Mouse (Mus musculus) activated CD4-positive, CD25-positive, alpha-beta regulatory T cell, adult 9 weeks (primary cell): ENCODE measurements around the gene Oser1. TPM values are rescaled to one million over a fixed set of nuclear protein-coding genes. Genes with fewer than 3 reads are reported as not detected.

ENCODE experiments used
- polyA plus RNA-seq: library from polyadenylated mRNA; unstranded; fragments of 100-300 nt; shearing (Covaris generic); gene quantifications from one replicate; pipeline ENCODE4 v1.2.1, GENCODE M21; 2017

Gene Oser1
- 90.3 TPM for polyA plus RNA-seq

DNA sequence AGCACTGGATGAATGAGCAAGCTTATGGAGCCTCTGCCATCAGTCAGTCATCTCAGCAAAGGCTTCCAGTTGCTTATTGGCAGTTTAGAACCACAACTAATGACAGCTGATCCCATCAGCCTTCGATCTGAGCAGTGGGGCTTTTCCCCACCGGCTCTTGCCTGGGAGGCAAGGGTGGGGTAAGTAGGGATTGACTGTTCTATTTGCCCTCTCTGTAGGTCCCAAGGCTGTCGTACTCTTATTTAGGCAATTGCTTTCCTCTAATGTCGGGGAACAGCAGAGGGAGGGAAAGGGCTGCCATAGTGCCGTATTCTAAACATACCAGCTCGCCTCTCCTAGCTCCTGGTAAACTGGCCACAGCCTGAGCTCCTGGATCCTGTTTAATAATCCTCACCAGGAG lies at the start of gene Oser1:
TSS of gene Oser1 (minus strand) at position 101 of the 400 bp plus-strand sequence.

DNA sequence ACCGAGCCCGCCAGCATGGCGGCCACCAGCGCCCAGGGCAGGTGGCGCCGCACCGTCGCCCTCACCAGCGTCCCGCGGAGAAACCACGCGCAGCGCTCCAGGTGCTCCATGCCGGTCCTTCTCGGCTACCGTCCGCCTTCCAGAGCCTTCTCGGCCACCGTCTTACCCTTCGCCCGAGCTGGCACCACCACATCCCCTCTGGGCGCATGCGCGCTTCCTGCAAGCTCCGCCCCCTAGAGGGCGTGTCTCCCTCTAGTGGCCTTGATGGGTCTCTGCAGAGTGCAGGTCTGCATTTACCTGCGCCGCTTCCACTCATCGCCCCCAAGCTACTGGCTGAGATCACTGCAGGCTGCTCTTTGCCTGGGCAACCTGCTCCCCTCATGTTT lies 48.0 kb upstream of the Oser1 start, which contains the start of gene Fitm2:
TSS of gene Fitm2 (minus strand) at position 164 of the 386 bp plus-strand sequence.

DNA sequence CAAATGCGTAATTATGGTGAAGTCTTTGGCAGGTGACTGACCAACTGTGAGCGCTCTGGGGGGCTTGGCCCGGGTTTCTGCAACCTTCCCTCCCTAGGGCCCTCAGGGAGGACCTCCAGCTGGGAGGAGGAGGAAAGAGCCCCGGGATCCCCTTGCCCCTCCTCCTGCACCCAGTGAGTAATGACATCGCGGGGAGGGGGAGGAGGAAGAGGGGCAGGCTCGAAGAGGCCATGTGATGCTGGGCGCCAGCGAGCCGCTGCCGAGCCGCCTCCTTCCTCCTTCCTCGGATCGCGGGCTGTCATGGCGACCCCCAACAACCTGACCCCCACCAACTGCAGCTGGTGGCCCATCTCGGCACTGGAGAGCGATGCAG lies 13.7 kb upstream of the Oser1 start, which contains the start of gene Gdap1l1:
TSS of gene Gdap1l1 (plus strand) at position 231 of the 373 bp plus-strand sequence.

DNA sequence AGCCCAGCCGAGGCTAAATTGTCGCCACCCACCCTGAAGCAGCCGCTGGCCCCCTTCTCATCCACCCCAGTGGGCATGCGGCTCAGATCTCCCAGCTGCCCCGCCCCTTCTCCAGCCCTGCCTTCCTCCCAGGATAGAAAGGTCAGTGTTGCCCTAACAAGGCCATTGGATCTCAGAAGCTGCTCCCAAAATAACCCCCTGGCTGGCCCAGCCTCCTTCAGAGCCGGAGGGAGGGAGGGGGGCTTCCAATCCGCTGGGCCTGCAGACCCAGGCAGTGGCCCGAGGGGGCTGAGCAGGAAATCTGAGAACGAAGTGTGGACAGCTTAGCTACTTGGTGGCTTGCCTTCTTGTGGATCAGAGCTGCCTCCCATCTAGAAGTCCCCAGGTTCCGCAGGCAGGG lies 26.6 kb downstream of the Oser1 start, which contains the start of gene Jph2:
TSS of gene Jph2 (minus strand) at position 89 of the 400 bp plus-strand sequence.

Other genes with a start within 250 kb of the Oser1 start
- gene Tox2, start 221.6 kb downstream of the Oser1 start, polyA plus RNA-seq, result 15.7 TPM
- gene Jph2, start 26.7 kb downstream of the Oser1 start, polyA plus RNA-seq, result not detected
- not detected for gene Gdap1l1, start 13.8 kb upstream of the Oser1 start, polyA plus RNA-seq
- gene Fitm2, start 47.9 kb upstream of the Oser1 start, polyA plus RNA-seq, result 3.5 TPM
- not detected for gene R3hdml, start 67.6 kb upstream of the Oser1 start, polyA plus RNA-seq
- not detected for gene Hnf4a, start 82.1 kb upstream of the Oser1 start, polyA plus RNA-seq
- 75.1 TPM for gene Ttpal, start 177.6 kb upstream of the Oser1 start, polyA plus RNA-seq
- 862 TPM for gene Serinc3, start 220.4 kb upstream of the Oser1 start, polyA plus RNA-seq
- 6.1 TPM for gene Pkig, start 233.7 kb upstream of the Oser1 start, polyA plus RNA-seq